Mouse (Mus musculus) liver, postnatal 0 days (tissue): Measurements from ENCODE around the gene Gcnt3. TPM values are rescaled to one million over a fixed set of nuclear protein-coding genes. Genes with fewer than 3 reads are reported as not detected.
A peak's percentile ranks its signal among the peaks of the same experiment; 100 is the strongest.

Experiments
- ATAC-seq: fragments of 200-750 bp; cut with Nextera tagmentation; 2 replicates; pipeline ENCODE4 v1.8.0; 2017; ENCODE audit warnings: mild to moderate bottlenecking, moderate library complexity
- DNase-seq: peaks from one replicate; pipeline ENCODE4 v3.0.0-alpha.2; 2016
- H3K27ac ChIP-seq: fragments of 300-500 bp; sonication (generic); 2 replicates; pipeline ENCODE4 v1.5.1; 2014; ENCODE audit warnings: antibody characterized with exemption, moderate library complexity, mild to moderate bottlenecking, low read depth
- H3K27me3 ChIP-seq: fragments of 300-500 bp; sonication (generic); 2 replicates; pipeline ENCODE4 v1.6.1; 2014; ENCODE audit warnings: low read length, control low read depth, mixed read lengths; ENCODE audit not compliant: insufficient read depth
- H3K36me3 ChIP-seq: fragments of 300-500 bp; sonication (generic); replicated peaks from 2 replicates; pipeline ENCODE4 v1.6.1; 2014; ENCODE audit warnings: mild to moderate bottlenecking, control low read depth, low read length, moderate library complexity, mixed read lengths; ENCODE audit not compliant: insufficient read depth
- H3K4me1 ChIP-seq: fragments of 300-500 bp; sonication (generic); 2 replicates; pipeline ENCODE4 v1.6.1; 2014; ENCODE audit warnings: antibody characterized with exemption, mild to moderate bottlenecking, control low read depth; ENCODE audit not compliant: insufficient read depth
- H3K4me2 ChIP-seq: fragments of 300-500 bp; sonication (generic); 2 replicates; pipeline ENCODE4 v1.6.1; 2014; ENCODE audit warnings: low read depth, mild to moderate bottlenecking, low read length, moderate library complexity, mixed read lengths
- H3K4me3 ChIP-seq: fragments of 300-500 bp; sonication (generic); 2 replicates; pipeline ENCODE4 v1.5.1; 2014; ENCODE audit warnings: low read depth, low read length
- H3K9ac ChIP-seq: fragments of 300-500 bp; sonication (generic); replicated peaks from 2 replicates; pipeline ENCODE4 v1.6.1; 2014; ENCODE audit warnings: mild to moderate bottlenecking, moderate library complexity
- H3K9me3 ChIP-seq: fragments of 300-500 bp; sonication (generic); 2 replicates; pipeline ENCODE4 v1.6.1; 2016; ENCODE audit warnings: mild to moderate bottlenecking, control low read depth, low read length, mixed read lengths
- CTCF ChIP-seq: sonication (generic); IDR thresholded peaks from 2 replicates; pipeline ENCODE4 v1.5.1; 2016; ENCODE audit warnings: antibody characterized with exemption, low read depth
- EP300 ChIP-seq: IDR thresholded peaks from 2 replicates; pipeline ENCODE4 v1.6.1; 2016; ENCODE audit warnings: antibody characterized with exemption, low read depth, mild to moderate bottlenecking
- WGBS: fragments of 180-500 bp; shearing (Covaris S2); extraction: QIAGEN DNeasy Blood & Tissue Kit; methylation state at CpG from one replicate; pipeline ENCODE4 v1.1.7; 2014; ENCODE audit not compliant: insufficient replicate concordance; 5-methylcytosine and 5-hydroxymethylcytosine counted together
- polyA plus RNA-seq: library from polyadenylated mRNA; unstranded; fragments of >200 nt; fragmentation: Nextera tagmentation; extraction: Ambion mirVana; gene quantifications from 2 replicates; pipeline ENCODE4 v1.2.1, GENCODE M21; 2015

Gene Gcnt3
- not detected in 2 replicates for polyA plus RNA-seq

GRCm38 (mm10) chr9:70037988-70038387, at the start of gene Gcnt3:
Gene Gcnt3 (minus strand): TSS chr9:70038088.
- DNase-seq (no peak), ATAC-seq (no peak)
- 86% methylated on average over 7 of the region's 7 CpGs for WGBS
- Histone ChIP-seq H3K4me2 (no peak within 1 kb of the TSS), H3K4me3 (no peak within 1 kb of the TSS), H3K36me3 (no peaks in the 10 kb centered on the region), H3K27me3 (no peaks in the 10 kb centered on the region), H3K9me3 (peaks cover 4% of the 10 kb centered on the region; the same call in 1 of the 2 replicates), H3K27ac (no peak within 1 kb of the TSS), H3K9ac (no peak within 1 kb of the TSS), H3K4me1 (no peaks in the 10 kb centered on the region)
- no peak for TF ChIP-seq CTCF
- no peak for TF ChIP-seq EP300

- 62% methylated on average over 5 of the region's 5 CpGs for WGBS
- H3K4me1 ChIP-seq, result no peaks in the 10 kb centered on the region
- H3K4me3 ChIP-seq, result no peak overlapping the region
- H3K27me3 ChIP-seq, result no peaks in the 10 kb centered on the region
- no peaks in the 10 kb centered on the region for H3K36me3 ChIP-seq
- no peak for TF ChIP-seq CTCF
- no peak overlapping the region for H3K27ac ChIP-seq
- no peak overlapping the region for H3K4me2 ChIP-seq
- H3K9me3 ChIP-seq, result peaks cover 2% of the 10 kb centered on the region; the same call in 1 of the 2 replicates
- DNase-seq (no peak), ATAC-seq (no peak)
- H3K9ac ChIP-seq, result no peak overlapping the region
These were observed 49.5 kb upstream of the Gcnt3 start for GRCm38 (mm10) chr9:70087379-70087778.

- no peaks in the 10 kb centered on the region for H3K36me3 ChIP-seq
- H3K27me3 ChIP-seq, result no peaks in the 10 kb centered on the region
- no peak overlapping the region for H3K4me2 ChIP-seq
- ATAC-seq, result no peak
- TF ChIP-seq EP300, result no peak
- TF ChIP-seq CTCF, result no peak
- no peak overlapping the region for H3K9ac ChIP-seq
- H3K4me3 ChIP-seq, result no peak overlapping the region
- H3K4me1 ChIP-seq, result no peaks in the 10 kb centered on the region
- DNase-seq, result no peak
- H3K27ac ChIP-seq, result no peak overlapping the region
- H3K9me3 ChIP-seq, result peaks cover 2% of the 10 kb centered on the region; the same call in 1 of the 2 replicates
- 45% methylated on average over 6 of the region's 6 CpGs for WGBS
These were observed 48.2 kb upstream of the Gcnt3 start for GRCm38 (mm10) chr9:70086091-70086490.

GRCm38 (mm10) chr9:70084107-70084506, 46.2 kb upstream of the Gcnt3 start:
- DNase-seq, result no peak
- ATAC-seq, result no peak

GRCm38 (mm10) chr9:70082357-70083204, 44.7 kb upstream of the Gcnt3 start:
- Histone ChIP-seq H3K27ac (no peak overlapping the region), H3K4me2 (no peak overlapping the region)
- TF ChIP-seq EP300 (no peak), CTCF (no peak)

More at GRCm38 (mm10) chr9:70084107-70084506, 46.2 kb upstream of the Gcnt3 start:
- 68% methylated on average over 11 of the region's 11 CpGs for WGBS
- peak; percentile 59 for TF ChIP-seq CTCF
- no peak for TF ChIP-seq EP300
- H3K27me3 ChIP-seq, result no peaks in the 10 kb centered on the region
- H3K4me1 ChIP-seq, result peaks cover 2% of the 10 kb centered on the region; the same call in 1 of the 2 replicates
- H3K9me3 ChIP-seq, result peaks cover 2% of the 10 kb centered on the region; the same call in 1 of the 2 replicates
- no peak overlapping the region for H3K4me2 ChIP-seq
- H3K36me3 ChIP-seq, result no peaks in the 10 kb centered on the region
- H3K9ac ChIP-seq, result no peak overlapping the region
- no peak overlapping the region for H3K27ac ChIP-seq
- no peak overlapping the region for H3K4me3 ChIP-seq

GRCm38 (mm10) chr9:70081767-70082166, 43.9 kb upstream of the Gcnt3 start:
- ATAC-seq (no peak), DNase-seq (no peak)
- Histone ChIP-seq H3K4me3 (no peak overlapping the region), H3K4me2 (no peak overlapping the region), H3K27me3 (no peaks in the 10 kb centered on the region), H3K4me1 (peaks cover 11% of the 10 kb centered on the region; the same call in 1 of the 2 replicates), H3K9ac (no peak overlapping the region), H3K36me3 (no peaks in the 10 kb centered on the region), H3K9me3 (peaks cover 2% of the 10 kb centered on the region; the same call in 1 of the 2 replicates), H3K27ac (no peak overlapping the region)
- TF ChIP-seq CTCF, result no peak
- no peak for TF ChIP-seq EP300
- WGBS, result 91% methylated on average over 7 of the region's 7 CpGs

More at GRCm38 (mm10) chr9:70082357-70083204, 44.7 kb upstream of the Gcnt3 start:
- ATAC-seq (no peak), DNase-seq (no peak)
- no peak overlapping the region for H3K4me3 ChIP-seq
- H3K4me1 ChIP-seq, result peaks cover 11% of the 10 kb centered on the region; the same call in 1 of the 2 replicates
- no peaks in the 10 kb centered on the region for H3K36me3 ChIP-seq
- WGBS, result 52% methylated on average over 25 of the region's 25 CpGs
- H3K27me3 ChIP-seq, result no peaks in the 10 kb centered on the region
- H3K9ac ChIP-seq, result no peak overlapping the region
- H3K9me3 ChIP-seq, result peaks cover 2% of the 10 kb centered on the region; the same call in 1 of the 2 replicates
